Mouse (Mus musculus) intestine, postnatal 0 days (tissue): Measurements from ENCODE around the gene Asic4. TPM values are rescaled to one million over a fixed set of nuclear protein-coding genes. Genes with fewer than 3 reads are reported as not detected.
A peak's percentile ranks its signal among the peaks of the same experiment; 100 is the strongest.

Experiments
- ATAC-seq: fragments of 200-750 bp; cut with Nextera tagmentation; 2 replicates; pipeline ENCODE4 v1.8.0; 2017; ENCODE audit warnings: mild to moderate bottlenecking, moderate TSS enrichment, moderate library complexity
- H3K27ac ChIP-seq: fragments of 300-500 bp; sonication (generic); 2 replicates; pipeline ENCODE4 v1.5.1; 2014; ENCODE audit warnings: mild to moderate bottlenecking, low read depth, low read length, moderate library complexity
- H3K27me3 ChIP-seq: fragments of 300-500 bp; sonication (generic); replicated peaks from 2 replicates; pipeline ENCODE4 v1.6.1; 2014; ENCODE audit warnings: low read length, mixed read lengths; ENCODE audit not compliant: control insufficient read depth, insufficient read depth
- H3K36me3 ChIP-seq: fragments of 300-500 bp; sonication (generic); 2 replicates; pipeline ENCODE4 v1.6.1; 2014; ENCODE audit warnings: mild to moderate bottlenecking, moderate library complexity; ENCODE audit not compliant: control insufficient read depth, insufficient read depth
- H3K4me1 ChIP-seq: fragments of 300-500 bp; sonication (generic); replicated peaks from 2 replicates; pipeline ENCODE4 v1.6.1; 2014; ENCODE audit warnings: antibody characterized with exemption, low read length, mixed read lengths; ENCODE audit not compliant: control insufficient read depth, insufficient read depth
- H3K4me2 ChIP-seq: fragments of 300-500 bp; sonication (generic); replicated peaks from 2 replicates; pipeline ENCODE4 v1.6.1; 2014; ENCODE audit warnings: low read depth, mild to moderate bottlenecking, moderate library complexity
- H3K4me3 ChIP-seq: fragments of 300-500 bp; sonication (generic); 2 replicates; pipeline ENCODE4 v1.5.1; 2014; ENCODE audit warnings: low read depth, low read length
- H3K9ac ChIP-seq: fragments of 300-500 bp; sonication (generic); 2 replicates; pipeline ENCODE4 v1.6.1; 2014; ENCODE audit warnings: mild to moderate bottlenecking, low read depth, low read length
- H3K9me3 ChIP-seq: fragments of 300-500 bp; sonication (generic); 2 replicates; pipeline ENCODE4 v1.6.1; 2016; ENCODE audit warnings: mixed run types; ENCODE audit not compliant: control insufficient read depth
- CTCF ChIP-seq: sonication (generic); IDR thresholded peaks from 2 replicates; pipeline ENCODE4 v1.5.1; 2016; ENCODE audit warnings: low read depth, mild to moderate bottlenecking, control low read depth, antibody characterized with exemption, moderate library complexity
- WGBS: fragments of 180-500 bp; shearing (Covaris S2); extraction: QIAGEN DNeasy Blood & Tissue Kit; methylation state at CpG from one replicate; pipeline ENCODE4 v1.1.7; 2014; 5-methylcytosine and 5-hydroxymethylcytosine counted together
- polyA plus RNA-seq: library from polyadenylated mRNA; unstranded; fragments of >200 nt; fragmentation: Nextera tagmentation; extraction: Ambion mirVana; gene quantifications from 2 replicates; pipeline ENCODE4 v1.2.1, GENCODE M21; 2015

The Asic4 gene
- polyA plus RNA-seq, 1 experiment from 2014 or later = 1.2 TPM

DNA sequence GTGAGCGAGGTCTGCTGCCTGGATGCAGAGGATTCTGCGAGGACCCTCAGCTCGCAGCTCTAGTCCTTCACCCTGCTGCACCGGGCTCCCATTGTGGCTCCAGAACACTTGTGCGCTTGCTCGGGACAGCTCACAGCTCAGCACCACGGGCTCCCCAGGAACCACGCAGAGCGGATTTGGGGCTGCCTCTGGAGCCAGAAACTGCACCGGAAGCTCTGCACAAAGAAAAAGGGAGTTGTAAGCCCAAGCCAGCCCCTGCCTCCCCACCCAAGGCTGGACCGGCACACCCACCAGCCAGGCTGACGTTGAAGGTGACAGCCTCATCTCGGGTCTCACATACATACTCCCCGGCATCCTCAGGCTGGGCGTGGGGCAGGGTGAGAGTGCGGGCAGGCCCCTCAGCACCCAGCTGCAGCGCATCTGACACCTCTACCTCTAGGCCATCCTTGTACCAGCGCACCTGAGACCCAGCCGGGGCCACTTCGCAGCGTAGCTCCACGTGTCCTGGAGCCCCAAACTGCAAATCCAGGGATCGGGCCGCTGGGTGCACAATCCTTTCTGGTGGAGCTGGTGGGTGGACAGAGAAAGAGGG, 42.4 kb downstream of the Asic4 start:
- Histone ChIP-seq H3K36me3 (peaks cover 31% of the 10 kb centered on the region), H3K9me3 (no peaks in the 10 kb centered on the region), H3K27me3 (no peaks in the 10 kb centered on the region), H3K4me1 (no peaks in the 10 kb centered on the region), H3K4me3 (no peak overlapping the region), H3K9ac (no peak overlapping the region), H3K4me2 (no peak overlapping the region), H3K27ac (no peak overlapping the region)
- no peak for ATAC-seq
- TF ChIP-seq CTCF = no peak
- 69% methylated on average over 24 of the region's 24 CpGs for WGBS

- peak; percentile 81 for TF ChIP-seq CTCF
- no peak overlapping the region for H3K9ac ChIP-seq
- H3K36me3 ChIP-seq = peaks cover 48% of the 10 kb centered on the region
- no peak overlapping the region for H3K4me3 ChIP-seq
- ATAC-seq = no peak; the same call in 1 of the 2 replicates
- H3K9me3 ChIP-seq = no peaks in the 10 kb centered on the region
- 57% methylated on average over 12 of the region's 12 CpGs for WGBS
- no peaks in the 10 kb centered on the region for H3K4me1 ChIP-seq
- H3K27me3 ChIP-seq = no peaks in the 10 kb centered on the region
- H3K4me2 ChIP-seq = no peak overlapping the region
- no peak overlapping the region for H3K27ac ChIP-seq
Observed at GRCm38 (mm10) chr1:75494878-75495548, 44.8 kb downstream of the Asic4 start.

DNA sequence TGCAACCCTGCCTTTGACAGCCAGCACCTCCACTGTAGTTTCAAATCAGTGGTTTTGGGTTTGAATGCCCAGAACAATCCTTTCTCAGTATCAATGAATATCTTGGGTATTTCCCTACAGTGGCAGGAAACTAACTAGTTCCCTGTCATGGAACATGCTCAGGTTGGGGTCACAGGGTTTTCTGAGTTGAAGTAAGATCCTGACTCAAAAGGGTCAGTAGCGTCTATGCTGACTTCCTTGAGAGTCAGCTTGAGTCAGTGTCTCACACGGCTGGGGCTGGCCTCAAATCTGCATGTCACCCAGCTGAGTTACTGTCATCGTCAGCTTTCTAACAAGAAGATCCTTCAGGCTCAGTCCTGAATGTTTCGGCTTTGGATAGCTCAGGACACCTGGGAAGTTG, 48.7 kb downstream of the Asic4 start:
- TF ChIP-seq CTCF = no peak
- ATAC-seq = no peak
- Histone ChIP-seq H3K36me3 (peaks cover 64% of the 10 kb centered on the region), H3K4me1 (no peaks in the 10 kb centered on the region), H3K4me3 (no peak overlapping the region), H3K4me2 (no peak overlapping the region), H3K27me3 (no peaks in the 10 kb centered on the region), H3K27ac (no peak overlapping the region), H3K9me3 (no peaks in the 10 kb centered on the region), H3K9ac (no peak overlapping the region)
- 86% methylated on average over 4 of the region's 4 CpGs for WGBS

- Histone ChIP-seq H3K27me3 (no peaks in the 10 kb centered on the region), H3K27ac (no peak overlapping the region), H3K4me3 (no peak overlapping the region), H3K9me3 (no peaks in the 10 kb centered on the region), H3K9ac (no peak overlapping the region), H3K36me3 (peaks cover 64% of the 10 kb centered on the region), H3K4me2 (no peak overlapping the region), H3K4me1 (no peaks in the 10 kb centered on the region)
- 75% methylated on average over 7 of the region's 7 CpGs for WGBS
- no peak for ATAC-seq
- peak; percentile 71 for TF ChIP-seq CTCF
Observed at GRCm38 (mm10) chr1:75499441-75499840, 49.2 kb downstream of the Asic4 start.

- WGBS = 94% methylated on average over 9 of the region's 9 CpGs
- no peak for TF ChIP-seq CTCF
- Histone ChIP-seq H3K36me3 (peaks cover 54% of the 10 kb centered on the region), H3K4me3 (no peak overlapping the region), H3K27me3 (no peaks in the 10 kb centered on the region), H3K9ac (no peak overlapping the region), H3K9me3 (no peaks in the 10 kb centered on the region), H3K4me1 (no peaks in the 10 kb centered on the region; the same call in 1 of the 2 replicates), H3K27ac (no peak overlapping the region), H3K4me2 (no peak overlapping the region)
- ATAC-seq = no peak
Observed at GRCm38 (mm10) chr1:75501905-75502304, 51.7 kb downstream of the Asic4 start.

- Histone ChIP-seq H3K36me3 (peaks cover 43% of the 10 kb centered on the region; the same call in 1 of the 2 replicates), H3K4me2 (no peak overlapping the region), H3K27ac (no peak overlapping the region), H3K9me3 (no peaks in the 10 kb centered on the region), H3K9ac (no peak overlapping the region), H3K4me1 (no peaks in the 10 kb centered on the region; the same call in 1 of the 2 replicates), H3K27me3 (no peaks in the 10 kb centered on the region), H3K4me3 (no peak overlapping the region)
- no peak for ATAC-seq
- 90% methylated on average over 25 of the region's 25 CpGs for WGBS
- TF ChIP-seq CTCF = no peak
Observed at GRCm38 (mm10) chr1:75502945-75503650, 52.9 kb downstream of the Asic4 start.
